8 mouse cellular contexts compared by ENCODE assay signal in the genomic region with DNA sequence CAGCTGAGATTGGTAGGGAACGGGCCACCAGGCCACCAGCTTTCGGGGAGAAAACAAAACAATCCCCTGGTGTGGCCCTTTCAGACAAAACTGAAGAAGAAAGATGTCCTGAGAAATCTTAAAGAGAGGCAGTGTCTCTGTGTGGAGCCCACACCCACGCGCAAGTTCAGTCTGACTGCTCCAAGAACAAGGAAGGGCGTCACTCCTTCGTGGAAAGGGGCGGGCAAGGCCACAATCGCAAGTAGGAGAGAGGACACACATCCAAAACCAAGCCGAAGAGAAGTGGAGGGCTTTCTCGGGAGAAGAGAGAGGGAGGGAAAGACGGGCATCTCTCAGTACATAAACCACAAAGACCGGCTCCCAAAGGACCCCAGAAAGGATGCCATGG. TPM values are rescaled to one million over a fixed set of nuclear protein-coding genes. Genes with fewer than 3 reads are reported as not detected.
DNase-seq lines count a peak whose midpoint lies in the region; ATAC-seq and TF ChIP-seq lines count a peak whose summit lies in the region.

No protein-coding gene starts in this region.

- peak overlapping the region; percentile 54 for H3K4me3 ChIP-seq in left cerebral cortex, adult 2 months
- H3K4me3 ChIP-seq in forebrain, embryonic 10.5 days, result peak overlapping the region; percentile 62
- peak overlapping the region; percentile 55 for H3K4me3 ChIP-seq in hindbrain, embryonic 13.5 days

- H3K4me1 ChIP-seq in forebrain, embryonic 10.5 days, result peaks cover 67% of the 10 kb centered on the region
- peaks cover 44% of the 10 kb centered on the region for H3K4me1 ChIP-seq in hindbrain, embryonic 13.5 days (replicated peaks)

- 25% methylated on average over 12 of the region's 12 CpGs for WGBS in forebrain, embryonic 10.5 days
- 16% methylated on average over 12 of the region's 12 CpGs for WGBS in hindbrain, embryonic 13.5 days

- intact Hi-C loops in left cerebral cortex, adult 2 months (cut with DNase I), result loop anchor here (1.0 kb wide), 3 partner anchors 24 to 49 kb away; partner anchors contain the start of gene Ctdsp2
- intact Hi-C loops in left cerebral cortex, postnatal 10 days (cut with DNase I), result loop anchor here (2.0 kb wide), 1 partner anchor 50 kb away; the partner anchor contains the start of gene Ctdsp2

- DNase-seq in left cerebral cortex, adult 2 months (ENCODE audit: extremely low spot score in 1 of 2, low spot score in 2 of 2), result peak in 1 of 2 experiments; percentile 49
- DNase-seq in left cerebral cortex, postnatal 10 days (ENCODE audit: extremely low spot score in 1 of 2, low spot score in 2 of 2), result no peak
- no peak for DNase-seq in forebrain, embryonic 10.5 days (ENCODE audit: extremely low spot score, low spot score)
- DNase-seq in lung, postnatal 25 days (ENCODE audit: low spot score), result peak; percentile 77
- DNase-seq in testis, postnatal 14 days (ENCODE audit: low spot score), result peak; percentile 44
- DNase-seq in retina, postnatal 1 day, result no peak
- no peak for DNase-seq in adrenal gland, postnatal 36 days

- no peak for TF ChIP-seq CTCF in left cerebral cortex, adult 2 months (IDR thresholded peaks at IDR 0.05)

- peak overlapping the region; percentile 81 for H3K9ac ChIP-seq in hindbrain, embryonic 13.5 days

- no peaks in the 10 kb centered on the region for H3K9me3 ChIP-seq in forebrain, embryonic 10.5 days
- H3K9me3 ChIP-seq in hindbrain, embryonic 13.5 days, result no peaks in the 10 kb centered on the region

- peak overlapping the region; percentile 78 for H3K4me2 ChIP-seq in hindbrain, embryonic 13.5 days

- peaks cover 51% of the 10 kb centered on the region for H3K27me3 ChIP-seq in forebrain, embryonic 10.5 days (ENCODE audit: poor library complexity, severe bottlenecking)
- H3K27me3 ChIP-seq in hindbrain, embryonic 13.5 days, result peaks cover 56% of the 10 kb centered on the region

- peak overlapping the region; percentile 98 for H3K27ac ChIP-seq in left cerebral cortex, adult 2 months
- H3K27ac ChIP-seq in forebrain, embryonic 10.5 days, result peak overlapping the region; percentile 88
- H3K27ac ChIP-seq in hindbrain, embryonic 13.5 days, result no peak overlapping the region

- no peaks in the 10 kb centered on the region for H3K36me3 ChIP-seq in forebrain, embryonic 10.5 days (replicated peaks)
- H3K36me3 ChIP-seq in hindbrain, embryonic 13.5 days, result no peaks in the 10 kb centered on the region

- ATAC-seq in hindbrain, embryonic 13.5 days (ENCODE audit: low FRiP score), result no peak

RNA-seq across cellular contexts. Expression of gene Atp23, which starts 27.7 kb away (rescaled TPM):
- total RNA-seq in left cerebral cortex, adult 2 months (2021), result 10 to 100 TPM; 11.7 TPM
- 10 to 100 TPM in 1 of 2 experiments, 1 to 10 TPM in 1; 8.6 to 10.2 TPM for total RNA-seq in left cerebral cortex, postnatal 10 days (2021)
- 19.9 and 21.2 TPM in 2 replicates for polyA plus RNA-seq in forebrain, embryonic 10.5 days (2016; fragmentation: Nextera tagmentation; extraction: Ambion mirVana)
- 10.6 and 10.9 TPM in 2 replicates for polyA plus RNA-seq in hindbrain, embryonic 13.5 days (2015; fragmentation: Nextera tagmentation; extraction: Ambion mirVana)
- total RNA-seq in adrenal gland, postnatal 36 days (2021), result 1 to 10 TPM; 5.1 to 9.3 TPM

RNA-seq across cellular contexts. Expression of gene Ctdsp2, which starts 49.7 kb away (rescaled TPM):
- 10 to 100 TPM; 79.4 to 83.8 TPM for total RNA-seq in left cerebral cortex, adult 2 months (2021)
- 10 to 100 TPM; 54.2 to 62.9 TPM for total RNA-seq in left cerebral cortex, postnatal 10 days (2021)
- polyA plus RNA-seq in forebrain, embryonic 10.5 days (2016; fragmentation: Nextera tagmentation; extraction: Ambion mirVana), result 42.3 and 42.5 TPM in 2 replicates
- polyA plus RNA-seq in hindbrain, embryonic 13.5 days (2015; fragmentation: Nextera tagmentation; extraction: Ambion mirVana), result 18.9 and 19.8 TPM in 2 replicates
- total RNA-seq in adrenal gland, postnatal 36 days (2021), result 100 to 1,000 TPM; 102 to 158 TPM

Comparison
In these comparisons a context has a peak if more than half of its experiments do, and no peak if none do; other contexts are left out.
1. DNase-seq: peak in lung, postnatal 25 days (single experiment) and testis, postnatal 14 days (single experiment); none in left cerebral cortex, postnatal 10 days (0 of 2), forebrain, embryonic 10.5 days (single experiment), retina, postnatal 1 day (single experiment) and adrenal gland, postnatal 36 days (0 of 2).
2. Peak in every context shown above with its lines, with median percentiles within 50 percentile points of each other: H3K4me3 ChIP-seq.